Mouse (Mus musculus) spleen, adult 2 months (tissue): ENCODE data around the gene Htr6.

Experiments
- CTCF ChIP-seq: fragments of 200-500 bp; IDR thresholded peaks from 2 replicates; pipeline ENCODE4 v1.5.1; 2011; ENCODE audit warnings: mild to moderate bottlenecking, inconsistent platforms; ENCODE audit not compliant: insufficient read depth, insufficient read length, insufficient replicate concordance; ENCODE audit errors: extremely low read depth
- POLR2A ChIP-seq: fragments of 200-500 bp; IDR thresholded peaks from 2 replicates; pipeline ENCODE4 v1.6.1; 2011; ENCODE audit warnings: low read depth, low read length, inconsistent platforms

DNA sequence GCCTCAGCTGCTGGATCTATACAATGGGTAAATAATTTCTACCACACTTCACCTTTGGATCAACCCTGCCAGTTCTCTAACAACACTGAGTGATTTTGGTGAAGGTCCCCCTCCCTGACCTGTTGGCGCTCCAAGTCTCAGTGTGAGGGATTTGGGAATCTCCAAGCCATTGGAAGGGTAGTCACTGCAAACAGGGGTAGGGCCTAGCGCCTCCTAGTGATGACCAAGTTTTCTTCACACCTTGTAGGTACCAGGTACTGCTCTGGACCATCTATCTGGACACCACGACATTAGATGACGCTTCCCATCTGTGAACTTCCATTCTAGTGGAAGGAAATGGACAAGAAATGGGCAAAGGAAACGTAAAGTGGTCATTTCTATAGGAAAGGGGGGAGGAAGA lies 545 bp upstream of the Htr6 start:
- no peak for TF ChIP-seq CTCF
- no peak for TF ChIP-seq POLR2A
